Mouse (Mus musculus) midbrain, embryonic 11.5 days (tissue): ENCODE measurements at regions not wholly inside any gene's neighbourhood (a gene's known extent, or its start where the extent isn't known, plus 50 kb on each side); places are given as distances from the start of the nearest gene placed in this dataset.
A peak's percentile ranks its signal among the peaks of the same experiment; 100 is the strongest.
"Not testable (repeated sequence)": the region's sequence is repeated elsewhere in the genome, so short reads cannot be mapped to it uniquely, and the experiment has no call there.

Experiments used
- ATAC-seq: fragments of 200-750 bp; cut with Nextera tagmentation; 2 replicates; pipeline ENCODE4 v1.8.0; 2017; ENCODE audit warnings: moderate TSS enrichment, moderate library complexity; ENCODE audit not compliant: low FRiP score
- DNase-seq: peaks from one replicate; pipeline ENCODE4 v3.0.0; 2015; ENCODE audit warnings: low spot score; ENCODE audit errors: missing footprints
- H3K27ac ChIP-seq: fragments of 300-500 bp; sonication (generic); 2 replicates; pipeline ENCODE4 v1.5.1; 2014; ENCODE audit warnings: low read depth, low read length
- H3K27me3 ChIP-seq: fragments of 300-500 bp; sonication (generic); 2 replicates; pipeline ENCODE4 v1.6.1; 2014; ENCODE audit warnings: mild to moderate bottlenecking, low read length, moderate library complexity, mixed read lengths; ENCODE audit not compliant: control insufficient read depth, insufficient read depth
- H3K36me3 ChIP-seq: fragments of 300-500 bp; sonication (generic); 2 replicates; pipeline ENCODE4 v1.6.1; 2014; ENCODE audit warnings: mild to moderate bottlenecking, low read length, moderate library complexity, mixed read lengths; ENCODE audit not compliant: control insufficient read depth, insufficient read depth
- H3K4me1 ChIP-seq: fragments of 300-500 bp; sonication (generic); 2 replicates; pipeline ENCODE4 v1.6.1; 2014; ENCODE audit warnings: low read length; ENCODE audit not compliant: control insufficient read depth, insufficient read depth
- H3K4me2 ChIP-seq: fragments of 300-500 bp; sonication (generic); 2 replicates; pipeline ENCODE4 v1.6.1; 2014; ENCODE audit warnings: mild to moderate bottlenecking, moderate library complexity
- H3K4me3 ChIP-seq: fragments of 300-500 bp; sonication (generic); 2 replicates; pipeline ENCODE4 v1.5.1; 2014; ENCODE audit warnings: low read depth, low read length
- H3K9ac ChIP-seq: fragments of 300-500 bp; sonication (generic); 2 replicates; pipeline ENCODE4 v1.6.1; 2014; ENCODE audit warnings: low read length
- H3K9me3 ChIP-seq: fragments of 300-500 bp; sonication (generic); 2 replicates; pipeline ENCODE4 v1.6.1; 2016; ENCODE audit warnings: low read length; ENCODE audit not compliant: control insufficient read depth
- WGBS: fragments of 180-500 bp; shearing (Covaris S2); extraction: QIAGEN DNeasy Blood & Tissue Kit; methylation state at CpG from one replicate; pipeline ENCODE4 v1.1.7; 2014; 5-methylcytosine and 5-hydroxymethylcytosine counted together

- H3K27ac ChIP-seq, result no peak overlapping the region
- no peaks in the 10 kb centered on the region for H3K4me1 ChIP-seq
- H3K4me3 ChIP-seq, result no peak overlapping the region
- DNase-seq (no peak), ATAC-seq (no peak)
- H3K27me3 ChIP-seq, result no peaks in the 10 kb centered on the region
- no peak overlapping the region for H3K9ac ChIP-seq
- no peaks in the 10 kb centered on the region for H3K36me3 ChIP-seq
- no peak overlapping the region for H3K4me2 ChIP-seq
- H3K9me3 ChIP-seq, result no peaks in the 10 kb centered on the region
Observed at GRCm38 (mm10) chr3:20730481-20730880, 363.5 kb upstream of the Agtr1b start.

DNA sequence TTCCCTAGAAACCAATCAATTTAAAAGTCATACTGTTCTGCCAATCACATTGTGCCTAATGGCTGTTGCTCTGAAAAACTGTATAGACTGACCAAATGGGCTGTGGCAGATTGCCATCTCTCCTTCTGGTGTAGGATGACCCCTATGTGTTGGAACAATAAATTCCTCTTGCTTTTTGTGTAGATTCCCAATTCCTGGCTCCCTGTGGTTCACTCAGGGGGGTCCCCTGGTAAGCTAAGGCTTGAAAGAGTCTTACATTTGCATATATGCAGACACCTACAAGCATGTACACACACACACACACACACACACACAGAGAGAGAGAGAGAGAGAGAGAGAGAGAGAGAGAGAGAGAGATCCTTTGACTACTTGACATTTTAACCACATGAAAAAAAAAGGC, 362.8 kb upstream of the Agtr1b start:
- not testable (repeated sequence) for DNase-seq, ATAC-seq, H3K4me1 ChIP-seq, H3K9ac ChIP-seq, H3K4me2 ChIP-seq, H3K36me3 ChIP-seq, H3K4me3 ChIP-seq, H3K27me3 ChIP-seq, H3K9me3 ChIP-seq, H3K27ac ChIP-seq

GRCm38 (mm10) chr3:20714671-20715070, 347.7 kb upstream of the Agtr1b start:
- Histone ChIP-seq H3K4me3 (no peak overlapping the region), H3K4me1 (no peaks in the 10 kb centered on the region), H3K27ac (no peak overlapping the region), H3K9me3 (no peaks in the 10 kb centered on the region), H3K27me3 (no peaks in the 10 kb centered on the region), H3K9ac (no peak overlapping the region), H3K4me2 (no peak overlapping the region), H3K36me3 (no peaks in the 10 kb centered on the region)
- no peak for ATAC-seq
- no peak for DNase-seq
- WGBS, result 59% methylated on average over 1 of the region's 1 CpGs

DNA sequence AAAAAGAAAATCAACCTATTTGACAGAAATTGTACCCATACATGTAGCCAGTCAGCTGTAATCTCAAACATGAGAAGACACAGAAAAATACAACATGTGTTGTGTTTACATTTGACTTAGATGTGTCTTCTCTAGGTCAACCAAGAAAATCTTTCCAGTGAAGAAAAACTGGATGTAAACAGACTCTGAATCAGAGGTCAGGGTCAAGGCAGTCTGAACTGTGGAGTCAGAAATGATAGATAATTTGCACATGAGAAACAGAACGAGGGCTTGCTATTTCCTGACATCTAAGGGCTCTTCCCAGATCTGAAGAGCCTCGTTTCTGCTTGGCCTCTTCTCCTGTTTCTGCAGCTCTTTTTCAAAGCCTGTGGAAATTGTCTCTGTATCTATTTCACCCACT, 342.7 kb upstream of the Agtr1b start:
- Histone ChIP-seq H3K4me1 (no peaks in the 10 kb centered on the region), H3K36me3 (no peaks in the 10 kb centered on the region)
- 49% methylated on average over 2 of the region's 2 CpGs for WGBS

GRCm38 (mm10) chr3:20695322-20695859, 328.4 kb upstream of the Agtr1b start:
- Histone ChIP-seq H3K4me2 (no peak overlapping the region), H3K27ac (no peak overlapping the region), H3K27me3 (no peaks in the 10 kb centered on the region), H3K9me3 (no peaks in the 10 kb centered on the region), H3K36me3 (no peaks in the 10 kb centered on the region), H3K4me3 (no peak overlapping the region), H3K9ac (no peak overlapping the region), H3K4me1 (no peaks in the 10 kb centered on the region)
- ATAC-seq (no peak), DNase-seq (no peak)
- WGBS, result 87% methylated on average over 2 of the region's 2 CpGs

More for the DNA sequence above, 342.7 kb upstream of the Agtr1b start:
- no peaks in the 10 kb centered on the region for H3K27me3 ChIP-seq
- no peak overlapping the region for H3K9ac ChIP-seq
- DNase-seq, result no peak
- no peaks in the 10 kb centered on the region for H3K9me3 ChIP-seq
- H3K27ac ChIP-seq, result no peak overlapping the region
- no peak overlapping the region for H3K4me2 ChIP-seq
- H3K4me3 ChIP-seq, result no peak overlapping the region
- ATAC-seq, result no peak

DNA sequence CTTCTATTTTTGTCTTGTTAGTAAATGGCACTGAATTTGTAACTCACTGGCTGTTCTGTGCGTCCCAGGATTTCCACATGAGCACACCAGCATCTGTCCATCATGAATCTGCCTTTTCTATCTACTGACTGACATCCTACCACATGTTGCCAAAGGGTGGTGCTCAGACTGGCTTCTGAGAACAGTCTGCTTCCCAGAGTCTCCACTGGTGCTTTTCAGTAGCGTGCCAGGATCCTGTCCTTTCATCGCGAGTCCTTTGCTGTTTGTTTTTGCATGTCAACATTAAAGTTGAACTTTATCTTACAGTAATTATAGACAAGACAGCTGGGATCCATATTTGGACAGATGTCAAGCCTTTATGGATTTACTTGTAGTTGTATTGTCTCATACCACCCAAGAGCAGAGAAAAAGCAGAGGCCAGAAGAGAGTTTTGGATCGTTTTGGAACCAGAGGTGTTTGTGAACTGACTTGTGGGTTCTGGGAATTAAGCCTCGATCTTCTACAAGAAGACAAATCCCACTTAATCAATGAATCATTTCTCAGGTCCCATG, 314.0 kb upstream of the Agtr1b start:
- H3K9me3 ChIP-seq, result no peaks in the 10 kb centered on the region
- no peak overlapping the region for H3K9ac ChIP-seq
- no peaks in the 10 kb centered on the region for H3K4me1 ChIP-seq
- no peak overlapping the region for H3K4me3 ChIP-seq
- no peaks in the 10 kb centered on the region for H3K36me3 ChIP-seq
- H3K27ac ChIP-seq, result no peak overlapping the region
- H3K27me3 ChIP-seq, result no peaks in the 10 kb centered on the region
- ATAC-seq (no peak), DNase-seq (no peak)
- H3K4me2 ChIP-seq, result no peak overlapping the region
- 88% methylated on average over 6 of the region's 6 CpGs for WGBS

- ATAC-seq, result peak; percentile 46; the same call in 1 of the 2 replicates
- DNase-seq, result no peak
- H3K9me3 ChIP-seq, result no peaks in the 10 kb centered on the region
- H3K4me2 ChIP-seq, result no peak overlapping the region
- WGBS, result 80% methylated on average over 1 of the region's 1 CpGs
- H3K36me3 ChIP-seq, result no peaks in the 10 kb centered on the region
- H3K4me1 ChIP-seq, result no peaks in the 10 kb centered on the region
- H3K27ac ChIP-seq, result no peak overlapping the region
- H3K9ac ChIP-seq, result no peak overlapping the region
- no peaks in the 10 kb centered on the region for H3K27me3 ChIP-seq
- H3K4me3 ChIP-seq, result no peak overlapping the region
Observed at GRCm38 (mm10) chr3:20661883-20662282, 294.9 kb upstream of the Agtr1b start.

DNA sequence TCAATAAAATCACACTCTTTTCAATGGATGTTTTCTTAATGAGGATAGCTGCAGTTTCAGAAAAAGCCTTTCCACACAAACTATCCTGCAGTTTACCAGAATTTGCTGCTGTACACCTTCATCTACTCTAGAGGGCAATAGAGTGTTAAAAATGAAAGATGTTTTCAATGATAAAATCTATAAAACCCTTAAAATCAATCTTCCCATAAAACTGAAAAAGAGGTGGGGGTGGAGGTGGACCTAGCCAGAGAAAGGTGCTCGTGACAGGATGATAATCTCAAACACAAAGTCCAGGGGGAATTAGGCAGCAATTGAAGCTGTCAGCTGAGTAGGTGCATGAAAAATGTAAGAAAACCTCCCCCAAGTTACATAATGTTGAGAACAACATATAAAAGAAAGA, 288.4 kb upstream of the Agtr1b start:
- Histone ChIP-seq H3K9me3 (no peaks in the 10 kb centered on the region), H3K27ac (no peak overlapping the region), H3K9ac (no peak overlapping the region), H3K27me3 (no peaks in the 10 kb centered on the region), H3K36me3 (no peaks in the 10 kb centered on the region), H3K4me2 (no peak overlapping the region), H3K4me1 (no peaks in the 10 kb centered on the region), H3K4me3 (no peak overlapping the region)
- ATAC-seq (peak; percentile 24; the same call in 1 of the 2 replicates), DNase-seq (peak; percentile 82)
- WGBS, result 14% methylated on average over 1 of the region's 1 CpGs
